Mouse (Mus musculus) urinary bladder, adult 18-20 months (tissue): ENCODE measurements around the gene Etfrf1.

ENCODE experiments used
- DNase-seq, 2 experiments: peaks; one replicate each; pipeline ENCODE4 v3.0.0; 2022; ENCODE audit warnings: low spot score in 2 of 2, mixed read lengths in 2 of 2

Gene Etfrf1

GRCm38 (mm10) chr6:145226296-145226695, 15.4 kb downstream of the Etfrf1 start:
- no peak for DNase-seq

GRCm38 (mm10) chr6:145234391-145234790, 23.5 kb downstream of the Etfrf1 start:
- DNase-seq = no peak

- DNase-seq = no peak
Measured at GRCm38 (mm10) chr6:145235367-145235766, 24.4 kb downstream of the Etfrf1 start.

GRCm38 (mm10) chr6:145237148-145237547, 26.2 kb downstream of the Etfrf1 start:
- no peak for DNase-seq

- no peak for DNase-seq
Measured at GRCm38 (mm10) chr6:145240285-145240684, 29.4 kb downstream of the Etfrf1 start.

GRCm38 (mm10) chr6:145242521-145242920, 31.6 kb downstream of the Etfrf1 start:
- DNase-seq = no peak

- no peak for DNase-seq
Measured at GRCm38 (mm10) chr6:145246841-145247240, 35.9 kb downstream of the Etfrf1 start.

- no peak for DNase-seq
Measured at GRCm38 (mm10) chr6:145247886-145248285, 37.0 kb downstream of the Etfrf1 start.

- peak; percentile 26 to 74 for DNase-seq
Measured at GRCm38 (mm10) chr6:145249291-145250184, 38.6 kb downstream of the Etfrf1 start.

GRCm38 (mm10) chr6:145250185-145250791, 39.4 kb downstream of the Etfrf1 start, which contains the start of gene Kras:
TSS of gene Kras (minus strand) at chr6:145250239.
- DNase-seq = peak; percentile 85 to 86

- DNase-seq = no peak
Measured at GRCm38 (mm10) chr6:145250820-145251219, 39.9 kb downstream of the Etfrf1 start.

GRCm38 (mm10) chr6:145255952-145256700, 45.2 kb downstream of the Etfrf1 start:
- no peak for DNase-seq

- DNase-seq = no peak
Measured at GRCm38 (mm10) chr6:145256701-145257073, 45.8 kb downstream of the Etfrf1 start.

- no peak for DNase-seq
Measured at GRCm38 (mm10) chr6:145262314-145262713, 51.4 kb downstream of the Etfrf1 start.
